Mouse (Mus musculus): ENCODE results near the gene Gm28053. TPM values are rescaled to one million over a fixed set of nuclear protein-coding genes. Genes with fewer than 3 reads are reported as not detected.

Gm28053 gene
- polyA plus RNA-seq, 1 experiment from 2014 or later, result 2.3 TPM

DNA sequence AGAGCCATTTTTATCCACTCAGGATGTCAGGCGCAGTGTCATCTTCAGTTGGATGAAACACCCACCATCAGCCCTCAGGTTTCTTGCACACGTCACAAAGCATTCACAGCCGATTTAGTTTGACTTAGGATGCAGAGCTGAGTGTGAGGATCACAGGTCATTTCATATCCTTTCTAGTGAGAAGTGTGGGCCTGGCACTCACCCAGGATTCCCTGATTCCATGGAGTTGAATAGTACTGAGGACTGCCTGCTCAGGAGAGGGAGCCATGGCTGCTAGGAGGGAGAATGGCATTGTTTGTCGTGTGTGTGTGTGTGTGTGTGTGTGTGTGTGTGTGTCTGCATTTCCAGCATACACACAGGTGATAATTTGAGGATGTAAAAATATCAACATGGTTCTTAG, 1.9 kb downstream of the Gm28053 start:
- H3K4me3 ChIP-seq (ENCODE audit: low read depth, low read length), result no peak overlapping the region
- H3K9ac ChIP-seq (ENCODE audit: low read depth, low read length), result no peak overlapping the region
- no peaks in the 10 kb centered on the region for H3K9me3 ChIP-seq (ENCODE audit: control insufficient read depth)
- no peak overlapping the region for H3K4me2 ChIP-seq (replicated peaks; ENCODE audit: low read depth)
- H3K27ac ChIP-seq (ENCODE audit: low read depth, low read length), result no peak overlapping the region
- no peak for ATAC-seq
- no peaks in the 10 kb centered on the region for H3K4me1 ChIP-seq (replicated peaks; ENCODE audit: control insufficient read depth, insufficient read depth, low read length)
- H3K27me3 ChIP-seq (replicated peaks; ENCODE audit: control insufficient read depth, insufficient read depth, low read length), result no peaks in the 10 kb centered on the region
- no peaks in the 10 kb centered on the region for H3K36me3 ChIP-seq (ENCODE audit: control insufficient read depth, insufficient read depth)
- no peak for TF ChIP-seq CTCF (IDR thresholded peaks at IDR 0.05; ENCODE audit: low read depth)
- 85% methylated on average over 4 of the region's 4 CpGs for WGBS

DNA sequence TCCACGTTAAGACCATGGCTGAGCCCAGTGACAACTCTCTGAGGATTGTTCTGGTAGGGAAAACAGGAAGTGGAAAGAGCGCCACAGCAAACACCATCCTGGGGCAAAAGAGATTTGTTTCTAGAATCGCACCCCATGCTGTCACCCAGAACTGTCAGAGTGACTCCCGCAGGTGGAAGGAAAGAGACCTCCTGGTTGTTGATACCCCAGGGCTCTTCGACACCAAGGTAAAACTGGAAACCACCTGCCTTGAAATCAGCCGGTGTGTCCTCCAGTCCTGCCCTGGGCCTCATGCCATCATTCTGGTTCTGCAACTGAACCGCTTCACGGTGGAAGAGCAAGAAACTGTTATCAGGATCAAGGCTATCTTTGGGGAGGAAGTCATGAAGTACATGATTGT, 5.1 kb downstream of the Gm28053 start:
- Histone ChIP-seq H3K4me2 (replicated peaks; ENCODE audit: low read depth) (no peak overlapping the region), H3K4me3 (ENCODE audit: low read depth, low read length) (no peak overlapping the region), H3K27me3 (replicated peaks; ENCODE audit: control insufficient read depth, insufficient read depth, low read length) (no peaks in the 10 kb centered on the region), H3K9ac (ENCODE audit: low read depth, low read length) (no peak overlapping the region), H3K27ac (ENCODE audit: low read depth, low read length) (no peak overlapping the region), H3K9me3 (ENCODE audit: control insufficient read depth) (no peaks in the 10 kb centered on the region), H3K36me3 (ENCODE audit: control insufficient read depth, insufficient read depth) (no peaks in the 10 kb centered on the region), H3K4me1 (replicated peaks; ENCODE audit: control insufficient read depth, insufficient read depth, low read length) (no peaks in the 10 kb centered on the region)
- no peak for ATAC-seq
- WGBS, result 72% methylated on average over 8 of the region's 8 CpGs
- TF ChIP-seq CTCF (IDR thresholded peaks at IDR 0.05; ENCODE audit: low read depth), result no peak

DNA sequence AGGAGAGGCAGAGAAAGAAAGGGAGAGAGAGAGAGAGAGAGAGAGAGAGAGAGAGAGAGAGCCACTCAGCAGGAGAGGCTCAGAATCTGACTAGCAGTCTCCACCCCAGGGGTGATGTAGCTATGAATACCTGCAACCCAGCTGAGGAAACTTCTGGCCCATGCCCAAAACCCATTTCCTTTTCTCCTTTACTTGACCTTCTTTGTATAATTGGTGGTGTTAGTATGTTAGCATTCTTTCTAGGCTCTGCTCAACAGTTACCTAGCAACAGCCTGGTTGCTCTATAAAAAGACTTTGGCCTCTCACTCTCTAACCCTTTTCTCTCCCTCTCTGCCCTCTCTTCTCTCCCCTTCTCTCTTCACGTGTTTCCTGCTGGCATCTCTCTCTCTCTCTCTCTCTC, 7.1 kb downstream of the Gm28053 start:
- no peak for ATAC-seq
- 0% methylated on average over 1 of the region's 1 CpGs for WGBS
- H3K4me3 ChIP-seq (ENCODE audit: low read depth, low read length), result no peak overlapping the region
- H3K36me3 ChIP-seq (ENCODE audit: control insufficient read depth, insufficient read depth), result no peaks in the 10 kb centered on the region
- H3K9ac ChIP-seq (ENCODE audit: low read depth, low read length), result no peak overlapping the region
- H3K4me1 ChIP-seq (replicated peaks; ENCODE audit: control insufficient read depth, insufficient read depth, low read length), result no peaks in the 10 kb centered on the region
- H3K27me3 ChIP-seq (replicated peaks; ENCODE audit: control insufficient read depth, insufficient read depth, low read length), result no peaks in the 10 kb centered on the region
- TF ChIP-seq CTCF (IDR thresholded peaks at IDR 0.05; ENCODE audit: low read depth), result no peak
- H3K9me3 ChIP-seq (ENCODE audit: control insufficient read depth), result no peaks in the 10 kb centered on the region
- H3K4me2 ChIP-seq (replicated peaks; ENCODE audit: low read depth), result no peak overlapping the region
- no peak overlapping the region for H3K27ac ChIP-seq (ENCODE audit: low read depth, low read length)

DNA sequence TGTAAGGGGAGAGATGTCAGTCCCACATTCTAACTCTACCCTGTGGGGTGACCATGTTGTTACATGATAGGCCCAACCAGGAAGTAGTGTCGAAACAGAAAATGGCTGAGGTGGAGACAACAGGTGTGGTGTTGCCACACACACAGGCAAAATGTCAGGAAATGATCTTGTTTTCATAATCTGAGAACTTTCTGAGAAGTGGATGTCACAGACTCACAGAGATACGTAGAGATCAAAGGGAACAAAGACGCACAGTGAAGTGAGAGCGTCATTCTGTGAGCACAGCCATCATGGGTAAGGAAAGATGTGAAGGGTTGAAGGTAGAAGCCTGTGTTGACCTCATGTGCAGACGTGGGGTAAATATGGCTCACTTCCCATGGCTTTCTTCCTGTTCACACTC, 9.4 kb downstream of the Gm28053 start:
- Histone ChIP-seq H3K9ac (ENCODE audit: low read depth, low read length) (no peak overlapping the region), H3K36me3 (ENCODE audit: control insufficient read depth, insufficient read depth) (no peaks in the 10 kb centered on the region), H3K9me3 (ENCODE audit: control insufficient read depth) (no peaks in the 10 kb centered on the region), H3K27me3 (replicated peaks; ENCODE audit: control insufficient read depth, insufficient read depth, low read length) (no peaks in the 10 kb centered on the region), H3K4me3 (ENCODE audit: low read depth, low read length) (no peak overlapping the region), H3K4me1 (replicated peaks; ENCODE audit: control insufficient read depth, insufficient read depth, low read length) (no peaks in the 10 kb centered on the region), H3K27ac (ENCODE audit: low read depth, low read length) (no peak overlapping the region), H3K4me2 (replicated peaks; ENCODE audit: low read depth) (no peak overlapping the region)
- WGBS, result 89% methylated on average over 5 of the region's 5 CpGs
- no peak for ATAC-seq
- TF ChIP-seq CTCF (IDR thresholded peaks at IDR 0.05; ENCODE audit: low read depth), result no peak

DNA sequence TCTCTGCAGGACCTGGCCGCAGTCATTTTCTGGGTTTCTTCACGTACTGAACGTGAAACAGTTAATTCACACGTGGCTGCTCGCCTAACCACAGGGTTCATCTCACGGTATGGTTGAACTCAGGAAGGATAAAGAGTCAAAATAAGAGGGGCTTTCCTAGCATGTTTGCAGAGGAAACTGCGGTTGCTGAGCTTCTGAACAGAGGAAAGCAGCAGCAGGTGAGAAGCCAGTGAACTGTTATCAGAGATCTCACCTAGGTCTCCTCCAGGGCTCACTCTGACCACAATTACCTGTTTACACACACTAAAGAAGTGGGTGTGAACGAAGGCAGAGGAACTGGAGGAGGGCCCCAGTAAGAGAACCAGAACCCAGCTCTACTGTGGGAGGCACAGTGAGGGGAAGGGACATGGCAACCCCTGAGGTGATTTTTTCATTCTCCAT, 14.5 kb downstream of the Gm28053 start:
- Histone ChIP-seq H3K4me2 (replicated peaks; ENCODE audit: low read depth) (no peak overlapping the region), H3K9me3 (ENCODE audit: control insufficient read depth) (no peaks in the 10 kb centered on the region), H3K4me1 (replicated peaks; ENCODE audit: control insufficient read depth, insufficient read depth, low read length) (no peaks in the 10 kb centered on the region), H3K4me3 (ENCODE audit: low read depth, low read length) (no peak overlapping the region), H3K27ac (ENCODE audit: low read depth, low read length) (no peak overlapping the region), H3K9ac (ENCODE audit: low read depth, low read length) (no peak overlapping the region), H3K27me3 (replicated peaks; ENCODE audit: control insufficient read depth, insufficient read depth, low read length) (no peaks in the 10 kb centered on the region), H3K36me3 (ENCODE audit: control insufficient read depth, insufficient read depth) (no peaks in the 10 kb centered on the region)
- whole genome bisulfite sequencing, result 31% methylated on average over 8 of the region's 8 CpGs
- no peak for TF ChIP-seq CTCF (IDR thresholded peaks at IDR 0.05; ENCODE audit: low read depth)
- no peak for ATAC-seq

DNA sequence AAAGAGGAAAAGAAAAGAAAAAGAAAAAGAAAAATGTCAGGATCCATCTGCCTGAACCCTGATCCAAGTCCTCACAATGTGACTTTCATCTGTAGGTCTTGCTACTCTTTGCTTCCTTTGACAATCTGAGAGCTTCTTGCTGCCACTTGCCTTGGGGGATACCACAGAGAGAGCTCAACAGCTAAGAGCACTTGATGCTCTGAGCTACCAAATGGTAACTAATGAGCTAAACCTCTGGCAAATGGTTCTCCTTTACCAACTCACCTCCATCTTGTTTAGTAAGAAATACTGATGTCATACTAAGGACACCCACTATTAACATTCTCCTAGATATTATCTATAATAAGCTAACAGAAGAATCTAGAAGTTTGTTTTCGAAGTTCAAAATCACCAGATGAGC, 15.3 kb downstream of the Gm28053 start:
- WGBS, result 96% methylated on average over 1 of the region's 1 CpGs
- no peak overlapping the region for H3K9ac ChIP-seq (ENCODE audit: low read depth, low read length)
- ATAC-seq, result no peak
- no peak overlapping the region for H3K27ac ChIP-seq (ENCODE audit: low read depth, low read length)
- no peak overlapping the region for H3K4me2 ChIP-seq (replicated peaks; ENCODE audit: low read depth)
- no peaks in the 10 kb centered on the region for H3K27me3 ChIP-seq (replicated peaks; ENCODE audit: control insufficient read depth, insufficient read depth, low read length)
- H3K36me3 ChIP-seq (ENCODE audit: control insufficient read depth, insufficient read depth), result no peaks in the 10 kb centered on the region
- no peaks in the 10 kb centered on the region for H3K4me1 ChIP-seq (replicated peaks; ENCODE audit: control insufficient read depth, insufficient read depth, low read length)
- no peak overlapping the region for H3K4me3 ChIP-seq (ENCODE audit: low read depth, low read length)
- H3K9me3 ChIP-seq (ENCODE audit: control insufficient read depth), result no peaks in the 10 kb centered on the region
- no peak for TF ChIP-seq CTCF (IDR thresholded peaks at IDR 0.05; ENCODE audit: low read depth)

GRCm38 (mm10) chr6:48737053-48737452, 18.6 kb downstream of the Gm28053 start:
- TF ChIP-seq CTCF (IDR thresholded peaks at IDR 0.05; ENCODE audit: low read depth), result no peak
- no peaks in the 10 kb centered on the region for H3K27me3 ChIP-seq (replicated peaks; ENCODE audit: control insufficient read depth, insufficient read depth, low read length)
- 68% methylated on average over 2 of the region's 2 CpGs for WGBS

More at GRCm38 (mm10) chr6:48737053-48737452, 18.6 kb downstream of the Gm28053 start:
- no peak for ATAC-seq
- H3K9me3 ChIP-seq (ENCODE audit: control insufficient read depth), result no peaks in the 10 kb centered on the region
- H3K4me1 ChIP-seq (replicated peaks; ENCODE audit: control insufficient read depth, insufficient read depth, low read length), result peaks cover 12% of the 10 kb centered on the region
- H3K4me3 ChIP-seq (ENCODE audit: low read depth, low read length), result no peak overlapping the region
- H3K4me2 ChIP-seq (replicated peaks; ENCODE audit: low read depth), result no peak overlapping the region
- no peaks in the 10 kb centered on the region for H3K36me3 ChIP-seq (ENCODE audit: control insufficient read depth, insufficient read depth)
- H3K27ac ChIP-seq (ENCODE audit: low read depth, low read length), result no peak overlapping the region
- no peak overlapping the region for H3K9ac ChIP-seq (ENCODE audit: low read depth, low read length)
